Mouse (Mus musculus): ENCODE results near the gene Lysmd3.

Lysmd3 gene

DNA sequence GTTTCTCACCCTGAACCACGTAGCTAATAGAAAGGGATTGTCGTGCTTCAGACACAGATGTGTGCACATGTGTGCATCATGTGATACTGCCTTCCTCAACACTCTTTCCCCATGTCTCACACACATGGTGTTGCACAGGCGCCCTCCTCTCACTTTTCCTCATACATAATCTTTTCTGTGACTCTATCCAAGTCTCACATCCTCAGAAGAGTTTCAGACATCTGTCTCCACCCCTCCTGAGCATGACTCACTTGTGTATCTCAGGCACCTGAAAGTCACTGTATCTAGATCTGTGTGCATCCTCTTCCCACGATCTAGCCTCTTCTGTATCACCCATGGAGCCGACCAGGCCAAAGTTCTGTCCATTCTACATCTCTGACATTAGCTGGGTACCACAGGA lies 10.2 kb downstream of the Lysmd3 start:
- DNase-seq (ENCODE audit: extremely low read depth, low read depth), result no peak

DNA sequence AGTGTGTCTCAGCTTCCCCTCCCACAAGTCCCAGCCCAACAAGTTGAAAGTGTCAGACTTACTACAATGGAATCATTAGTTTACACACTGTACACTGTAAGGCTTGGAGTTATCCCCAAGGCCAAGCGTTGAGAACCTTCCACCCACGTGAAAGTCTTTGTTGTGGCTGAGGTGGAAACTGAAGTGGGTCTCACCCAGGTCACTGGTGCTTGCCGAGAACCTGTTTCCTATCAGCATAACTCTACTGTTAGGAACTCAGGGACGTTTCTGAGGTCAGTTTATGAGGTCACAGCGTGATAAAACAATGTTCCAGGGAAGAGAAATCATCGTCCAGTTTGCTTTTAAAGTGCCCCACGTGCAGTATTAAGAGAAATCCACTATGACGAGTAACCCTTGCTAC lies 17.9 kb downstream of the Lysmd3 start:
- DNase-seq (ENCODE audit: extremely low read depth, low read depth), result no peak

DNA sequence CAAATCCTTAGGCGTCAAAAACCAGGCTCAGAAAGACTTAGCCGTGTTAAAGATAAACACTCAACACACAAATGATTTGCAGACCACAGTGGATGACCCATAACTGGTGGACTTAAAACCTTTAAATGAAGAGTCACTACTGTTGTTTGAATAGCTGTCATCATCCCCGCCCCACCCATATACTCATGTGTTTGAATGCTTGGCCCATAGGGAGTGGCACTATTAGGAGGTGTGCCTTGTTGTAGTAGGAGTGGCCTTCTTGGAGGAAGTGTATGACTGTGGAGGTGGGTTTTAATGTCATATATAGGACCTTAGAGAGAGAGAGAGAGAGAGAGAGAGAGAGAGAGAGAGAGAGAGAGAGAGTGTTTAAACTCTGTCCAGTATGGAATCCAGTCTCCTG lies 25.6 kb downstream of the Lysmd3 start:
- no peak for DNase-seq (ENCODE audit: extremely low read depth, low read depth)

DNA sequence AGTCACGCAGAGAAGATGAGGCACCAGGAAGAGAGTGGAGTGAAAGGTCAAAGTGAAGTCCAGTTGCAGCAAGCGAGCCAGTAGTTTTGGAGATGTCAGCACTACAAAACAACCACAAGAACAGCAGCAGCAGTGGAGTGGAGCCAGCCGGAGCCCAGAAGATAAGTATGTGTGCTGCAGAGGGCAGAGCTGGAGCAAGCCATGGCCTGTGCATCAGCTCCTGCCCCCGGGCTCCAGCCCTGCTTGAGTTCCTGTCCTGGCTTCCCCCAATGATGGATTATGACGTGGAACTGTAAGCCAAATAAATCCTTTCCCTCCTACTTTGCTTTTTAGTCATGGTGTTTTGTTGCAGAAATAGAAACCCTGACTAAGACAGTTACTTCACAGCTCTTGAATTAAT lies 26.8 kb downstream of the Lysmd3 start:
- no peak for DNase-seq (ENCODE audit: extremely low read depth, low read depth)

DNA sequence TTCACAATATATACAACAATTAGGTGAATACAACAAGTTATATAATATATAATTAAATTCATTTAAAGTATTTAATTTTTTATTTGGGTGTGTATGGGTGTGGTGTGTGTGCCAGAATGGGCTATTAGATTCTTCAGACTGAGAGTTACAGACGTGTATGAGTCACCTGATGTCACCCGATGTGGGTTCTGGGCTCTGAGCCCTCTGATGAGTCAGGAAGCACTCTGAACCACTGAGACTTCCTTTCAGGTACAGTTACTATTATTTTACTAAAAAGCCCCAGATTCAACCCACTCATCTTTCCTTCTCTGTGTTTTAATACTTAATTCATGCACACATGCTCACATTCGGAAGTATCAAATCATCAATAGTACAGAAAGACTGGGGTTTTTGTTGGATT lies 27.4 kb downstream of the Lysmd3 start:
- DNase-seq (ENCODE audit: extremely low read depth, low read depth), result no peak

DNA sequence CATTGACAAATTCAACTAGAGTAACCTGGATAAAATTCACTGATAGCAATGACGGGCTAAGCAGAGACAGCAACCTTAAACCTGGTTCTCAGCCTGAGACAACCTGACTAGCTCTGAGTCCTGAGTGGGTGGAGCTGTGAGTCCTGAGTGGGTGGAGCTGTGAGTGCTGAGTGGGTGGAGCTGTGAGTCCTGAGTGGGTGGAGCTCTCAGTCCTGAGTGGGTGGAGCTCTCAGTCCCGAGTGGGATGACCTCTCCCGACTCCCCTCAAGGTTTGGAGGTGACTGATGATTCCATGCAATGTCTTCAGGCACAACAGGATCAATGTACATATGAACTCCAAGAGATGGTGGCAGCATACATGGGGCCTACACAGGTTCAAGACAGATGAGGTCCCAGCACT lies 32.1 kb downstream of the Lysmd3 start:
- DNase-seq (ENCODE audit: extremely low read depth, low read depth), result no peak

DNA sequence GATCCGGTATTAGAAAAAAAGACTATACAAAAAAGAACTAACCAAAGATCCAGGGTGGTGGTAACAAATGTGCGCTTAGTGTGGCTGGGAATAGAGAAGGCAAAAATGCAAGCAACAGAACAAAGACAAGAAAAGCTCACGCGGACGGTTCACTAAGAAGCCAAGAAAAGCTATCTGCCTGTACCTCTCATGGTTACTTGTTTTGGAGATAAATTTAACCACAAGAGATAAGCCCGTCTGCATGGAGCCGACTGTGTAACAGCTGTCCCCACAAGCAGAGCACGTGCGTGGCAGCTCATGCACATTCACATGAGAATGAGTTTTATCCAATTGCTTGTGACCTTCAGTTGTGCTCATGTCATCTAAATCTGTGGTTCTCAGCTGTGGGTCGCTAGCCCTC lies 33.0 kb downstream of the Lysmd3 start:
- DNase-seq (ENCODE audit: extremely low read depth, low read depth), result peak; percentile 57

DNA sequence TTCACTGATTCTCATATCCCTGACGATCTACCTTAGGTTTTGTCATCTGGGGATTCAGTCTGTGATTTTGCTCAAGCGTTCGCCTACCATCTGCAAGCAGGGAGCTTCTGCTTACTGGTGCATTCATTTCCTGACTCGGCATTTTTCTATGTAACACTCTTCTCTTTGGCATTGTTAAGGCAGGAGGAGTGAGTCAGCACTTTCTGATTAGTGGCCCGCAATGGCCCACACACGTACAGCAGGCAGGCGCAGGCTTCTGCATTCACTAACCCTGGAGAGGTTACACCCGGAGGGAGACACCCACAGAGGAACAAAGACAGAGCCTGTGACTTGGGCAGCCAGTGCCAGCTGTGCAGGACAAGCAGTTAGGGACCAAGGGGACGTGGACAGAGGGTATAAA lies 34.1 kb downstream of the Lysmd3 start:
- DNase-seq (ENCODE audit: extremely low read depth, low read depth), result peak; percentile 75

DNA sequence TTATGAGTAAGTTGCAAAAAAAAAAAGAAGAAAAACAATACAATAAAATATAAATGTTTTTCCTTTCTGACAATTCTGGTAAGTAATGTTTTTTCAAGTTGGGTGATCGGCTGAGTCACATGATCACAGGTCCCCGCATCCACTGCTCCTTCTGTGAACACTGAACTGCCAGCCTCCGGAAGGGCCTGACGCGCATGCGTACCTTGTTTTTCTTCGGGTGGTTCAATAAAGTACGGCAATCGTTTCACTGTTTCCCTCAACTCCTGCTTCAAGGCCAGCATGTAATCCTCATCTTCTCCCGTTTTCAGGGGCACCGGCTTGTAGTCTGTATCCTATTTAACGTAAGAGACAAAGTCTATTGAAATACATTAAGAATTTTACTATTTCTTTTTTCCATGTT lies 37.0 kb downstream of the Lysmd3 start:
- DNase-seq (ENCODE audit: extremely low read depth, low read depth), result no peak

DNA sequence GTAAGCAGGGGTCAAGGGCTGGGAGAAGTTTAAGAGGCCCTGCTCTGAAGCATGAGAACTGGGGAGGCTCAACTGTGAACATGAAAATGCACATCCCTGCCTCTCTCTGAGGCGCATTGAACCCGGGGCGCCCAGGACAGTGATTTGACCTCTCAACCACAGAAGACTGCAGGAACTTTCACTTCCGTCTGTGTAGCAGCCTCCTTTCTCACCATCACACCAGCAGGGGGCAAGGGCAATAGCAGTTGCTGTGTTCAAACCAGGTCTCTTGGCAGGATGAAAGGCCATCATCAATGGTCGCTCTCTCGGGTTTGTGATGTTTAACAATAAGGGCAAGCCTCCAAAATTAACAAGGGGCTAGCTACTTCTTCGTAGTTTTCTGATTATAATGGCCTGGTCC lies 45.7 kb downstream of the Lysmd3 start:
- no peak for DNase-seq (ENCODE audit: extremely low read depth, low read depth)

DNA sequence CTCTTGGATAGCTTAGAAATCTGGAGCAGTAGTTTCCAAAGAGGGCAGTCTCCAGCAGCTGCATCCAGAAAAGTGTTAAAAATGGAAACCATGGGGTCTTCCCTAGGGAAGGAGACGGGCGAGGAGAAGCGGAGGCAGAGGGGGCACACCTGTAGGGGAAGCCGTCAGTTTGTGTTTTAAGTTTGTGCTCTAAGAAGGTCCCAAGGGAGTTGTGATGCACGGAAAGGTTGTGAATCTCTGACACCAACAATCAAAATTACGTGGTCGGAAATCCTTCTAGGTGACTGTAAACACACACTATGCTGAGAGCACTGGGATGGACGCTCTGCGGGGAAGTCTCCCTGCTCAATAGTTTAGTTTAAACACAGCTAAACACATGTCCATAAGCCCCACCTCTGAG lies 46.2 kb downstream of the Lysmd3 start:
- DNase-seq (ENCODE audit: extremely low read depth, low read depth), result no peak

DNA sequence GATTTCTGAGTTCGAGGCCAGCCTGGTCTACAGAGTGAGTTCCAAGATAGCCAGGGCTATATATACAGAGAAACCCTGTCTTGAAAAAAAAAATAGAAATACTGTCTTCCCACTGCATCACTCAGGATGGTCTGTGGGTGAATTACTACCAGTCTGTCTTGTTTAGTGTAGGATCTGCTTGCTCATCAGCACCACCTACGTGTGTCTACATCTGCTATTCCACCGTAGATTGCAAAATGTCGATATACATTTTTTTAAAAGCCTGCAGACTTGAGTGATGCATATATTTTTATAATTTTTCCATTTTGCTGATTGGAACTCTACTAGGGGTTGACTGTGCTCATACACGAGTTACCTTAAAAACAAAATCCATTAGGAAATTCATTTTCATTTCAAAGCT lies 48.8 kb downstream of the Lysmd3 start:
- no peak for DNase-seq (ENCODE audit: extremely low read depth, low read depth)

DNA sequence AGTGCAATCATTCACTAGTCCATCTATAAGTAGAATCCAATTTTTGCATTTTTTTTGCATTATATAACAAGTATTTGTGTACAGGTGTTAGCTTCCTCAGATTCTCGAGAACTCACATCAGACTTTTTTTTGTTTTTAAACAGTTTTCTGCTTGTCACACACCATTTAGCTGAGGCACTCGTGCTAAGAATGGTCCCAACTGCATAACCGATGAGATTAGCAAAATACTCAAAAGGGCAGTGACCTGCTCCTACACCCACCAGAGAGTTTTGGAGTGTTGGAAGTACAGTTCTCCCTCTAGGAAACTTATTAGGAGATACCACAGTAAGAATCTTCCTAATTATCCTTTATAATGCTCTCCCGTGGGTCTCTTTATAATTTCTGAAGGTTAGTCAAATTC lies 52.3 kb downstream of the Lysmd3 start:
- DNase-seq (ENCODE audit: extremely low read depth, low read depth), result no peak

DNA sequence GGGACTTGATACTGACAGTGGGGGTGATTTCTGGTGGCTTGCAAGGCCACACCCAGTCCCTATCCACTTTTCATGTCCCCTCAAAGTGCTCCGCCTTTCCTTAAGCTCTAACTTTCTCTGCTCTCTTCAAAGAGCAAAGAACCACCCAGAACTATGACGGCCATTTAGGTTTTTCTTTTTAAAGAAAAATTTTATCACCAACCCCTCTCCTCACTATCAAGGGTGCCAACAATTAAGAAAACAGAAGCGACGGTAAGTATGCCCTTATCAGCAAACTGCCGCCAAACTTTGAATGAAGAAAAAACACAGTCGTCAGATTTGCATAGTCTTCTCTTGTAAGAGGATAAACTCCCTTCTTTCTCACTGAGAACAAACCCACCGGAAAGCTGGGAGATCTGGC lies 52.8 kb downstream of the Lysmd3 start:
- DNase-seq (ENCODE audit: extremely low read depth, low read depth), result peak; percentile 68

DNA sequence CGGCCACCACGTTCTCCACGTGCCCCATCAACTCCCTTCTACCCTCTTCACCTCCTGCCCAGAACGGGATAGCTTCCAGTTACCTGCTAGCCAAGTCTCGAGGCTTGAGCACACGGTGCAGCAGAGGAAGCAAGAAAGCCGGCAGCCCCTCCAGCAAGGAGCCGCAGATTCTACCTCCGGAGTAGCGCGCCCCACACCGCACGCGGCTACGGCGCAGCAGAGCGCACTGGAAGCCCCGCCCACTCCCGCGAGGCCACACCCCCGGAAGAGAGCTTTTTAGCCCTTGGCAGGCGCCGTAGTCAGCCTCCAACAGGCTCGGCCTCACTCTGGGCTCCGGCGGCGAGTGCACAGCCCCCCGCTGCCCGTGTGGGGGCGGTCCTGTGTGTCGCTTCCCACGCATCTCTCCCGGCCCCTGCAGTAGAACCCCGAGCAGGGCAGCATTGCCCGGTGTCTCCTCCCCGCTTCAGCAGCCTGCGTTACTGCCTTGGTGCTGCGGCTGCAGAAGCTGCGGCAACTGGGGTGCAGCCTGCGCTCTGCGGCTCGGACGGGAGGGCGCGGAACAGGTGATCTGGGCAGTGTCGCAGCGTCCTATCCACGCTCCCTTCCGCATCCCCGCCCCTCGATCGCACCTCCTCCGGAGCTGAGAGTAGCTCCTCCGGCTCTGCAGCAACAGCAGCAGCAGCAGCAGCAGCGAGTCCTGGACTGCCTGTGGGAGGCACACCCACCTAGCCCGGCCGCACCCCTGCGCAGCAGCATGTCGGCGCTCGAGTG lies 53.5 kb downstream of the Lysmd3 start, which contains the start of the genes Polr3g and Mblac2:
Polr3g (minus strand) TSS at position 239 of the 771 bp plus-strand sequence.
Mblac2 (plus strand) TSS at position 567 of the 771 bp plus-strand sequence.
- DNase-seq (ENCODE audit: extremely low read depth, low read depth), result peak; percentile 85

DNA sequence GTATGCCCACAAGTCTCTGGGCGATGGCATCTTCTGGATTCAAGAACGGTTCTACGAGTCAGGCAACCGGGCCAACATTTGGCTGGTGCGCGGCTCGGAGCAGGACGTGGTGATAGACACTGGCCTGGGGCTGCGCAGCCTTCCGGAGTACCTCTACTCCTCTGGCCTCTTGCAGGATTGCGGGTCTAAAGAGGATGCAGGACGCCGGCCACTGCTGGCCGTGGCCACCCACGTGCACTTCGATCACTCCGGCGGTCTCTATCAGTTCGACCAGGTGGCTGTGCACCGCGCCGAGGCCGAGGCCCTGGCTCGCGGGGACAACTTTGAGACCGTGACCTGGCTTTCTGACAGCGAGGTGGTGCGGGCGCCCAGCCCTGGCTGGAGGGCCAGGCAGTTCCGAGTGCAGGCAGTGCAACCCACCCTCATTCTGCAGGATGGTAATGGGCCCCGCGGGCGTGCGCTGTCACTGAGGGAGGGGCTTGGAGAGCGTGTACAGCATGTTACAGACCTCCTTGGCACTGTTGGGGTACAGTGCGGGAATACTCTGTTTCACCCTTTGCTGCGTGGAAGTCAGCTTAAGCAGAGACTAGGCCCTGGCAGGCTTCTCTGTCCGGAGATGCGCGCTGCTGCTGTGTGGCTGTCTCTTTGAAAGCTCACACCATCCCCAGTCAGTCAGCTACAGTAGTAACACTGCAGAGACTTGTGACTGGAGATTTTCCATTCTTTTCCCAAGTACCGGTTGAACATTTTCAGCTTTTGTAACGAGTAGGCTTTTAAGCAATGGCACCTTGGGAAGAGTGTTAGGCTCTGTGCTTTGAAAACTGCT lies 54.3 kb downstream of the Lysmd3 start:
- no peak for DNase-seq (ENCODE audit: extremely low read depth, low read depth)

DNA sequence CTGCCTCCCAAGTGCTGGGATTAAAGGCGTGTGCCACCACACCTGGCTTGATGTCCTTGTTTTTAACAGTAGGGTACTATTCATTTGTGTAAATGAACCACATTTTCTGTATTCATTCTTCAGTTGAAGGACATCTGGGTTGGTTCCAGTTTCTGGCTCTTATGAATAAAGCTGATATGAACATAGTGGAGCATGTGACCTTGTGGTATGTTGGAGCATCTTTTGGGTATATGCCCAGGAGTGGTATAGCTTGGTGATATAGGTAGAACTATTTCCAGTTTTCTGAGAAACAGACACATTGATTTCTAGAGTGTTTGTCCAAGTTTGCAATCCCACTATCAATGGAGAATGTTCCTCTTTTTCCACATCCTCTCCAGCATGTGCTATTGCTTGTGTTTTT lies 56.4 kb downstream of the Lysmd3 start:
- DNase-seq (ENCODE audit: extremely low read depth, low read depth), result peak; percentile 32
